Mouse (Mus musculus): ENCODE results near the gene Gm2974. TPM values are rescaled to one million over a fixed set of nuclear protein-coding genes. Genes with fewer than 3 reads are reported as not detected.
"Not testable (repeated sequence)": the region's sequence is repeated elsewhere in the genome, so short reads cannot be mapped to it uniquely, and the experiment has no call there.

The Gm2974 gene
- total RNA-seq (2021) = 1 to 10 TPM in 1 of 2 experiments, under 1 TPM in 1; 0.95 to 1.7 TPM
- long read RNA-seq, experiment 1, partial matches to known transcripts = 0 of 2 reads
- long read RNA-seq, experiment 1, other reads (novel, unspliced or antisense) = 2 of 2 reads
- long read RNA-seq, experiment 2, partial matches to known transcripts = 1 of 1 reads
- long read RNA-seq, experiment 2, other reads (novel, unspliced or antisense) = 0 of 1 reads

DNA sequence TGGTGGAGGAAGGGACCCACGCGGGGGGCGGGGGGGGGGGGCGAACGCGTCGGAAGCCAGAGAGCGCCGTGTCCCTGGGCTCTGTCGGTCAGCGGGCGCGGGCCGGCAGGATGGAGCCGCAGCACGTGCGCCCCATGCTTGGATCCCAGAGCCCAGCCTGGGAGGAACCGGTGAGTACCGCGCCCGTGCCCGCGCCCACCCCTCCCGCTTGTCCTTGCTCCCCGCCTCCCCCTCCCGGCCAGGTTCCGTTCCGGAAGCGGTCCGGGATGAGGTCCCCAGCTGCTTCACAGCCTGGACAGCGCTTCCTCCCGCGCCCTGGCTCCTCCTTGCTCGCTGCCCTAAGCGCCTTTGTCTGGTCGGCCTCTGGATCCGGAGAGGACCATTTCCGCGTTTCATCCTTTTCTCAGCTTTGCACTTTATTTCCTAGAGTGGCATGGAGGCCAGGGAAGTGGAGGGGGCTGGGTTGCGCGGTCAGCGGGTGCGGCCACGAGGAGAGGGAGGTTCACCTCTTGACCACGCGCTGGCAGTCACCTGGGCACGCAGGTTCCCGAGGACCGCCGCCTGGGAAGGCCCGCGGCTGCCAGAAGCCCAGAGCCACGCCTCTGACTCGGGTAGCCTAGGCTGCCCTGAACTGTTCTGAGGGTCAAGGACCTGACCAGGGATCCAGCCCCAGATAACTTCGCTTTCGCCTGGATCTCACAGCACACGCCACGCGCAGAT, at the start of gene Gm2974:
TSS of gene Gm2974 (plus strand) at position 86 of the 720 bp plus-strand sequence.
- not testable (repeated sequence) for DNase-seq (ENCODE audit: low spot score in 2 of 2)

DNA sequence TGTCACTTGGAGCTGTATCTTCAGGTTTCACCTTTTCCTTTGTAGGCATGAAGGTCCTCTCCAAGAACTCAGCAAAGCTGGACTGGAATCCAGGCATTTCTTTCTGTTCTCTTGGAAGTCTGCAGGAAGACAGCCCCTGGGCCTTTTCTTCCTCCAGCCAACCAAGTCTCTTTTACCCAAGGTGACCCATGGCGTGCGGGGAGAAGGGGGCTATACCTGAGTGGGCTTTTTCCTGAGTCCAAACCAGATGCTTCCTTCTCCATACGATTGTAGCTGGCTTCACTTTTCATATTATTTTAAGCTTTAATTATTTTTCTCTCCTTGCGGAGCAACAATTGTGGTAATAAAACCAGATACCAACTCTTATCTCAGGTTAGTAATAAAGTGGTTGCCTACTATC, 40.7 kb upstream of the Gm2974 start:
- not testable (repeated sequence) for DNase-seq (ENCODE audit: low spot score in 2 of 2)

DNA sequence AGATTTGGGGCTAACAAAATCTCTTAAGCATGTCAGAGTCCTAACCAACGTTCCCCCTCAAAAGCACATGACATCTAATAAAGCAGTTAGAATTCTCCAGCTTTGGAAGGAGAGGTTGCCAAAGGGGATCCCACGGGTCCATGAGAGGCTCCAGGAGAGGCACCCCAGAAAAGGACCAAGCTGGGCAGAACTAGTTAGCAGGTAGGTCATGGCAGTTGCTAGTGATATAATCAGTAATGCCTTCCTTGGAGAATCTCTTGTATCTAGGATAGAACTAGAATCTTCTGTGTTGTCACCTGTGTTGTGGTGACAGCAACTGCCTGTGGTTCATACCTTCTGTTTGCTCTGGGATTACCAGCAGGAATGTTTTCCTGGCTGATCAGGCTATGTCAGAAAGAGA, 17.6 kb upstream of the Gm2974 start, which contains the start of gene Gm3127:
TSS of gene Gm3127 (plus strand) at position 301 of the 400 bp plus-strand sequence.
- not testable (repeated sequence) for DNase-seq (ENCODE audit: low spot score in 2 of 2)

DNA sequence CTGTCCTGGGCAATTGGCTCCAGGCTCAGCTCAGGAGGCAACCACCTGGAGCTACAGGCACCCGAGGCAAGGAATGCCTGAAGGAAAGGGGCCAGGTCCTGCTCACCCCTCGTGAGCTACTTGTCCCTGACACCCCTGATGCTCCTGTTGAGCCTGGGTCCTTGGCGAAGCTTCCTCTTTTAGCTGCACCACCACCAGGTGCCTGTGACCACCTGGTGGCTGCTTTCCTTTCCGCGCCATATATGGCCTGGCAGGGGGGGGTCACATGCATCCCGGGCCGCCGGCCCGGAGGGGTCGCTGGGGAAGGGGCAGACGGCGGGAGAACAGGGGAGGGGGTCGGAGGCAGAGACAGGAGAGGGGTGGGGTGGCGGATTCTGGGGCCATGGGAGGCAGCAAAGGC, 346 bp upstream of the Gm2974 start:
- not testable (repeated sequence) for DNase-seq (ENCODE audit: low spot score in 2 of 2)

DNA sequence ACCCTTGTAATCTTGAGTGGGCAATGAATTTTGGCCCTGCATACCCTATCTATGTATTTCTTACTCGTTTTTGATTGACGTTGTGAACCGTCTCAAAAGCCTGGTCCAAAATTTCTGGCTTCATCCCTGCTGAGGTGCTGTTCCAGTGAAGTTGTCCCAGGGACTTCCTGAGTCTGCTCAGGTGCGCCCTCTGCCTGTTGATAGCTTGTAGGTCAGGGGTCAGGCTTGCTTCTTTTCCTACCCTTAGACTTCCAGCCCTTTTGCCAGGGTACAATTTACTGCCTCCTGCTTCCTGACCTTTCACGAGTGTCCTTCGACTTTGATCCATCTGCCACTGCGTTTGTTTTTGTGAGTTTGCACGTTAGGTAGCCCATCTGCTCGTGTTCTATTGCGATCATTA, 999 bp downstream of the Gm2974 start:
- not testable (repeated sequence) for DNase-seq (ENCODE audit: low spot score in 2 of 2)

DNA sequence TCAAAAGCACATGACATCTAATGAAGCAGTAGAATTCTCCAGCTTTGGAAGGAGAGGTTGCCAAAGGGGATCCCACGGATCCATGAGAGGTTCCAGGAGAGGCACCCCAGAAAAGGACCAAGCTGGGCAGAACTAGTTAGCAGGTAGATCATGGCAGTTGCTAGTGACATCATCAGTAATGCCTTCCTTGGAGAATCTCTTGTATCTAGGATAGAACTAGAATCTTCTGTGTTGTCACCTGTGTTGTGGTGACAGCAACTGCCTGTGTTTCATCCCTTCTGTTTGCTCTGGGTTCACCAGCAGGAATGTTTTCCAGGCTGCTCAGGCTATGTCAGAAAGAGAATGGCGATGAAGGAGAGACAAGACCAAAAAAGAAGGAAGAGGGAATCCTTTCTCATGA, 67.0 kb downstream of the Gm2974 start, which contains the start of gene Gm3138:
TSS of gene Gm3138 (plus strand) at position 301 of the 400 bp plus-strand sequence.
- not testable (repeated sequence) for DNase-seq (ENCODE audit: low spot score in 2 of 2)

Other genes starting within 250 kb of the Gm2974 start
- gene Gm3095, start 219.0 kb upstream of the Gm2974 start, total RNA-seq (2021) = not detected
- not detected for gene Gm3099, start 184.2 kb upstream of the Gm2974 start, total RNA-seq (2021)
- 1 to 10 TPM; 4.8 to 7.6 TPM for gene Gm5796, start 158.6 kb upstream of the Gm2974 start, total RNA-seq (2021)
- under 1 TPM in 1 of 2 experiments, not detected in 1; 0.51 TPM for gene Gm3115, start 98.5 kb upstream of the Gm2974 start, total RNA-seq (2021)
- gene Gm8108, start 72.0 kb upstream of the Gm2974 start, total RNA-seq (2021) = 1 to 10 TPM; 5.7 to 9.4 TPM
- gene Gm3127, start 17.5 kb upstream of the Gm2974 start, total RNA-seq (2021) = not detected
- gene Gm3138, start 67.1 kb downstream of the Gm2974 start, total RNA-seq (2021) = not detected
- not detected for gene Gm3149, start 134.7 kb downstream of the Gm2974 start, total RNA-seq (2021)
- gene 2610042L04Rik, start 152.2 kb downstream of the Gm2974 start, total RNA-seq (2021) = 1 to 10 TPM in 1 of 2 experiments, under 1 TPM in 1; 0.55 to 1.4 TPM
- gene Gm3159, start 214.9 kb downstream of the Gm2974 start, total RNA-seq (2021) = not detected
- 1 to 10 TPM in 1 of 2 experiments, under 1 TPM in 1; 0.74 to 1.4 TPM for gene Gm3164, start 232.9 kb downstream of the Gm2974 start, total RNA-seq (2021)
- gene Gm3173, start 248.4 kb downstream of the Gm2974 start, total RNA-seq (2021) = 1 to 10 TPM in 1 of 2 experiments, not detected in 1; 4.2 TPM

All from layer of hippocampus, postnatal 14 days (tissue).